Mouse (Mus musculus) cerebellum, adult 18-20 months (tissue): ENCODE measurements at regions not wholly inside any gene's neighbourhood (a gene's known extent, or its start where the extent isn't known, plus 50 kb on each side); places are given as distances from the start of the nearest gene placed in this dataset.

Experiments used
- DNase-seq, 2 experiments: peaks; one replicate each; pipeline ENCODE4 v3.0.0; 2021

GRCm38 (mm10) chr9:101356607-101357006 is 105.0 kb upstream of the Ppp2r3a start:
- no peak for DNase-seq

- no peak for DNase-seq
Observed at GRCm38 (mm10) chr9:101348771-101349170, 97.2 kb upstream of the Ppp2r3a start.

DNA sequence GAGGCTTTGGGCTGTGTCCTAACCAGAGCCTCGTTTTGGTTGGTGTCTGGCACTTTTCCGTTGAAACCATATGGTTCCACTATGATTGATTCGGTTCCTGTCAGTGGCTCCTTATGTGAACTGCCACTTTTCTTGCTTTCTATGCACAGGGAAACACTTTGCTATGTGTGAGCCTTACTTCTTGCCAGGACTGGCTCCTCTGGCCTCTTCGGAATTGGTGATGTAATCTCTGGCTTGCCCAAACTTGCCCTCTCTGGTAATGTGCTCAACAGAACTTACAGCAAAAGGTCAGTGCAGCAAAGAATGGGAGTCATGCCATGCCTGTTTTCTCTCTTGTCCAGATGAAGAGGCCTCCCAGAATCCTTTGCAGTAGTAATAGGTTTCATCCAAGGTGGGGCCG is 91.3 kb upstream of the Ppp2r3a start:
- DNase-seq = no peak

DNA sequence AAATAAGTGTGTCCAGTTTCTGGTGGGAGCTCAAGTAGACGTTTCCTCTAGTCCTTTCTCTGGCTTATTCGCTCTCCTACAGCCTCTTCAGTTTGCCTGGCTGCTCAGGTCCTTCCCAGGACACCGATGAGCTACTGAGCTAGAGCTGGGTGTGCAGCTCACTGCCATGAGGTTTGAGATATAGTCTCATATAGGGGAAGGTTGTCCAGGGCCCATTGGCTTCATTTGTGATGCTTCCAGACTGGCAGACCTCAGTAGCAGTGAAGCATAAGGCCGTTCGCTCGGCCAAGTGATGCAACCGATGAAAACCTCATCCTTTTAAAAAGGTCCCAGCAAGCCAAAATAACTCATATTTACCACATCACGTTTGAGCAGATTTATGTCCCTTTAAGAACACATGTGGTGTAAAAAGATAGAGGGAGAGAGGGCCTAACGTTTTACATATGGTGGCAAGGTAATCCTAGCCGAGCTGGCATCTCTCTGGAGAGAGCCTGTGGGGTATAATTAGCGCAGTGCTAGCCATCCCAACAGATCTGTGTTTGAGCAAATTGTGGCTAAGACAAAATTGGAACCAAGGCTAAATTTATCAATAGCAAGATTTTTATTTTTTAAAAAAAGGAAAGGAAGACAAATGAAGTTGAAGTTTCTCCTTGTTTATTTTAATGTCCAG is 89.3 kb upstream of the Ppp2r3a start:
- no peak for DNase-seq

DNA sequence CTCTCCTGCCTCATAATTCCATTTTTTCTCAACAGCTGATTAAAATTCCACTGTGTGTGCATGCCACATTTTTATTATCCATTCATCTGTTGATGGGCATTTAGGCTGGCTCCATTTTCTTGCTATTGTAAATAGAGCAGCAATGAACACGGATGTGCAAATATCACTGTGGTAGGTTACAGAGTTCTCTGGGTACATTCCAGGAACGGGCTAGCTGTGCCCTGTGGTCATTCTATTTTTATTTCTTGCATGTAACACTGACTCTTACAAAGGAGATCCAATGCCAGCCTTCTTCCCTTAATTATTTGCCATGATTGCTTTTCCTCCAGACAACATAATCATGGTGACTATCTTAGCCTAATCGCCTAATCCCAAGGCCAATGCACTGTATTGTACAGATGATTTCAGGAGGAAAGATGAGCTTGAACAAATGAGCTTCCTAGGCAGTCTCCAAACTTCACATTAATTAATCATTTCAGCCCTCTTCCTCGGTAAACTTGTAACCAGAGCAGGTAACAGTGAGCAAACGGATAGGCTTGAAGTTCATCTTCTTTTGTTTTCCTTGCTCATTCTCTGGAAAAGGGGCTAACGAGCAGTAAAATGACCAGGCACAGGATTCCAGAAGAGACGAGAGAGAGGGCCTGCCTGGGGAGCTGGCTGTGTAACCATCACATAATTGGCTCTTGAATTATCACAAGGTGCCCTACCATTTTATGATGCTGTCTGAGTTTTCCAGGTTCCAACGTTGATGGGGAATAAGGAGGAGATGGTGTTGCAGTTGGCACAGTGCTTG is 77.6 kb upstream of the Ppp2r3a start:
- no peak for DNase-seq

DNA sequence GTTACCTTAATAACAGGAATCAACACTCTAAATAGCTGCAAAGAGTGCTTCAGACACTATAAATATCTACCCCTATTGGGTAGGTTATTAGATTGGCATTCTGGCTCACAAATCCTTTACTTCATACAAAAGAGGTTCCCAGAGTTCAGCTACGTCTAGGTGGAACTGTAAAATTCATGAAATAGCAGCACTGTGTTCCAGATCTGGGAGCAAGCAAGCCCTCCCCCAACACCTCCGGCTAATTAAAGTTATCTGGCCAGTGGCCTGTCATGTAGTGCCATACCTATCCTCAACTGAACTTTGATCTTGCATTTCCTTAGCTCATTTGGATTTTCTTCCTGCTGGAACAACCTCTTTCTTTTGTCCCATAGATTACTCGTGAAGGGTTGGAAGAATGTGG is 75.4 kb upstream of the Ppp2r3a start:
- no peak for DNase-seq

GRCm38 (mm10) chr9:101314036-101314435 is 62.4 kb upstream of the Ppp2r3a start:
- DNase-seq = peak; percentile 50 to 65

- no peak for DNase-seq
Observed at GRCm38 (mm10) chr9:101306408-101306935, 54.9 kb upstream of the Ppp2r3a start.

DNA sequence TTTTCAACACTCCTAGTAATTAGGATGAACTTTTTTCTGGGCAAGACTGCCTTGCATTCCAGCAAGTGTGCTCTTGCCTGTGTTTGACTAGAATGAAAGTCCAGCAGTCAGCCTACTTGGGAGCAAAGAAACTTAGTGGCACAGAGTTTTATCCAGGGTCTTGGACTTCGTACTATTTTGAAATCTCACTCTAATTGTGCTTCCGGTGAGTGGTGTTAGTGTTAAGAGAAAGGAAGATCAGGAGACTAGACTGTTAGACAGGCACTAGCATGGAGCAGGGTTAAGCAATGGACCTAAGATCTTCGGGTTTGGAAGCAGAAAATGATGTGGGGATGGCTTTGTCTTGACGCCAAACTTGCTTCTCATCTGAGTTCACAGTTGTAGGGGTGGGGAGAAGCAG is 54.1 kb upstream of the Ppp2r3a start:
- DNase-seq = no peak
